Mouse (Mus musculus): Measurements from ENCODE around the gene Gm20721.

DNA sequence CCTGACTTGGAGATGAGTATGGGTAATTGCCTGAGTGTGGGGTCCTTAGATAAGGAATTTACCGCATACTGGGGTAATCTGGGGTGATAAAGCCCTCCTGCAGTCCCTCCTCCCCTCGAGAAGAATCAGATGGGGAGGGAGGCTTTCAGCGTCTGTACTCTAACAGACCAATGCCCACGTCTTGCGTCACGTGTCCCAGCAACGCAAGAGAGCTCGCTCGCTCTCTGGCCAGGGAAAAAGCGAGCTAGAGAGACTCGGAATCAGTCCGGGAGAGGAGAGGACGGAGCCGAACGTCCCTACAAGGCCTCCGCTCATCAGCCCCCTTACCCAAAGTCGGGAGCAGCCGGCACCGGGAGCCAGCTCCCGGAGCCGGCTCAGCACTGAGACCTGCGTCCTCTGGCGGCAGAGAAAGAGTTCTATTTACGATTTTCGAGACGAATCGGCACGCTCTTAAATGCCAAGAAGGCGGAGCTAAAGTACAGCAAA lies 49.4 kb downstream of the Gm20721 start:
- no peak for TF ChIP-seq CEBPB (IDR thresholded peaks at IDR 0.05; ENCODE audit: low read depth)
- no peak for TF ChIP-seq CTCF (IDR thresholded peaks at IDR 0.05; ENCODE audit: control insufficient read depth, insufficient read depth, insufficient read length)
- no peak for TF ChIP-seq MAX (IDR thresholded peaks at IDR 0.05)
- TF ChIP-seq MYOG (IDR thresholded peaks at IDR 0.05; ENCODE audit: control insufficient read depth, extremely low read depth, insufficient read length): no peak
